Mouse (Mus musculus) spleen, postnatal 14 days (tissue): ENCODE results near the gene Olfr996.
"Not testable (repeated sequence)": the region's sequence is repeated elsewhere in the genome, so short reads cannot be mapped to it uniquely, and the experiment has no call there.

ENCODE experiments used
- DNase-seq, 2 experiments: peaks; one replicate each; pipeline ENCODE4 v3.0.0; 2021 to 2022; ENCODE audit warnings: low spot score in 2 of 2

The Olfr996 gene

GRCm38 (mm10) chr2:85578915-85579314, at the start of gene Olfr996:
Gene Olfr996 (plus strand): TSS chr2:85579215.
- DNase-seq = no peak

DNA sequence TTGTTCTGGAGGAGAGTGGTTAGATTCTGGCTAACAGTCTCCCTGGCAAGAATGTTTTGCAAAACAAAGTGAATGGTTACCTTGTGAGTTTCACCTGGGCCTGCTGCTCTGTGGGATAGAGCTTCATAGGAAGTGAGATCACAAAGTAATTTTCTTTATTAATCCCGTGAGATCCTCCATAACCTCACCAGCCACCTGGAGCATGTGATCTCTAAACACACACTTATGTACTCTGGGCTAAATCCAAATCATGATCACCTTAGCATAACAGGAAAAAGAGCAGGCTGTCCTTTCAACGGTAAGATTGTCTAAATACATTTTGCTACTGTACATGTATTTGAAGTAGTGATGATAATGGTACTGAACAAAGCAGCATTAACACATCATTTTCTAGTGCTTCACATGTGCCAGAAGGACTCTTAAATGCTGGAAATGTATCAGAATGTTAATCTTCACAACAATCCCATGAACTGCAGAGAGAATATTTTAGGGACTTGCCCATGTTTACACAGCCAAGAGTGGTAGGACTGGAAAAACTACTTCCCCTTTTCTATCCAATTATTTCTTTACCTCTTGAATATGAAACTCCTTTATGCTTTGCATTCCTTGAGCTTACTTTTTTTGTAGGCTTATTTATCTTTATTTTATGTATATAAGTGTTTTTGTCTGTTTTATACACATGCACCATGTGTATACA, 46.8 kb upstream of the Olfr996 start:
- DNase-seq = no peak

- no peak for DNase-seq
These were observed 45.1 kb upstream of the Olfr996 start for GRCm38 (mm10) chr2:85533934-85534333.

GRCm38 (mm10) chr2:85554806-85555205, 24.2 kb upstream of the Olfr996 start:
- DNase-seq = no peak

- no peak for DNase-seq
These were observed 18.8 kb upstream of the Olfr996 start for GRCm38 (mm10) chr2:85560226-85560625.

- no peak for DNase-seq
These were observed 17.8 kb upstream of the Olfr996 start for GRCm38 (mm10) chr2:85561187-85561586.

GRCm38 (mm10) chr2:85588648-85589047, 9.6 kb downstream of the Olfr996 start, which contains the start of gene Olfr998:
Gene Olfr998 (plus strand): TSS chr2:85588948.
- DNase-seq = not testable (repeated sequence)

DNA sequence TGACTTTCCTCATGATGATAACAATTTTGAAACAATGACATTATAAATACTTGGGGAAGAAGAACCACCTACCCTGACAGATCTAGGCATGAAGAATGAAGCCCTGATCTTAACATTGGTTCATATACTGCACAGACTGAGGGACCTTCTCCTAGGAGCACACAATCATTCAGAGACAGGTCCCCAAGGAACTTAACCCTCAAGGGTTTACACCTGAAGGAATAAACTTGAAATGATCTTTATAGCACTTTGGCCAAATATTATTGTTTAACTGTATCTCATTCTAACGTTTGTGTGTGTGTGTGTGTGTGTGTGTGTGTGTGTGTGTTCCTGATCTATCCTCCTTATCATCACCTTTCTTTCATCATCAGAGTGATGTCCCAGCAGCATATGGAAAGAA, 32.8 kb downstream of the Olfr996 start, which contains the start of gene Olfr1000:
Olfr1000 (minus strand) TSS at position 101 of the 400 bp plus-strand sequence.
- no peak for DNase-seq
